Mouse (Mus musculus) erythroblast, embryonic 14.5 days (primary cell): ENCODE data around the gene Dbnl. TPM values are rescaled to one million over a fixed set of nuclear protein-coding genes. Genes with fewer than 3 reads are reported as not detected.

Experiments
- H3K27me3 ChIP-seq: 2 replicates; pipeline ENCODE4 v1.6.1; 2012; ENCODE audit warnings: inconsistent platforms; ENCODE audit not compliant: control insufficient read depth
- H3K36me3 ChIP-seq: 2 replicates; pipeline ENCODE4 v1.6.1; 2012; ENCODE audit warnings: mild to moderate bottlenecking, inconsistent platforms; ENCODE audit not compliant: control insufficient read depth
- H3K4me1 ChIP-seq: 2 replicates; pipeline ENCODE4 v1.6.1; 2012; ENCODE audit warnings: inconsistent platforms; ENCODE audit not compliant: control insufficient read depth
- H3K4me3 ChIP-seq: replicated peaks from 2 replicates; pipeline ENCODE3; 2012; ENCODE audit warnings: moderate library complexity, mild to moderate bottlenecking, inconsistent platforms
- H3K9me3 ChIP-seq: 2 replicates; pipeline ENCODE4 v1.6.1; 2012; ENCODE audit warnings: low read length, inconsistent platforms, mixed read lengths; ENCODE audit not compliant: control insufficient read depth
- GATA1 ChIP-seq: IDR thresholded peaks from 2 replicates; pipeline ENCODE4 v1.6.1; 2012; ENCODE audit warnings: low read length, inconsistent platforms, mixed read lengths
- TAL1 ChIP-seq: IDR thresholded peaks from 3 replicates; pipeline ENCODE4 v1.6.1; 2012; ENCODE audit warnings: low read length, inconsistent platforms, mixed read lengths
- polyA plus RNA-seq: library from polyadenylated mRNA; stranded (reverse); fragments of >175 nt; gene quantifications from 2 replicates; pipeline ENCODE4 v1.2.3, GENCODE M21; 2012

The Dbnl gene
- polyA plus RNA-seq, 1 experiment, result 5.8 TPM

- no peaks in the 10 kb centered on the region for H3K27me3 ChIP-seq
- no peak for TF ChIP-seq GATA1
- no peak for TF ChIP-seq TAL1
- H3K9me3 ChIP-seq, result peaks cover 2% of the 10 kb centered on the region; the same call in 1 of the 2 replicates
- H3K4me3 ChIP-seq, result no peak overlapping the region
- H3K4me1 ChIP-seq, result no peaks in the 10 kb centered on the region
- H3K36me3 ChIP-seq, result no peaks in the 10 kb centered on the region
These were observed 60.5 kb downstream of the Dbnl start for GRCm38 (mm10) chr11:5848741-5849140.

- no peak overlapping the region for H3K4me3 ChIP-seq
- TF ChIP-seq TAL1, result no peak
- no peak for TF ChIP-seq GATA1
- H3K9me3 ChIP-seq, result peaks cover 2% of the 10 kb centered on the region; the same call in 1 of the 2 replicates
- H3K27me3 ChIP-seq, result no peaks in the 10 kb centered on the region
- no peaks in the 10 kb centered on the region for H3K36me3 ChIP-seq
- H3K4me1 ChIP-seq, result no peaks in the 10 kb centered on the region
These were observed 61.0 kb downstream of the Dbnl start for GRCm38 (mm10) chr11:5849316-5849715.

GRCm38 (mm10) chr11:5850452-5850851 lies 62.2 kb downstream of the Dbnl start:
- Histone ChIP-seq H3K36me3 (no peaks in the 10 kb centered on the region), H3K9me3 (peaks cover 2% of the 10 kb centered on the region; the same call in 1 of the 2 replicates), H3K27me3 (no peaks in the 10 kb centered on the region), H3K4me1 (no peaks in the 10 kb centered on the region), H3K4me3 (no peak overlapping the region)
- TF ChIP-seq TAL1, result no peak
- TF ChIP-seq GATA1, result no peak

Other genes with a start within 250 kb of the Dbnl start
- gene Ccdc117, start 246.3 kb upstream of the Dbnl start, polyA plus RNA-seq, result 0.18 and 0.27 TPM in 2 replicates
- not detected in 2 replicates for gene Ankrd36, start 218.8 kb upstream of the Dbnl start, polyA plus RNA-seq
- gene Mrps24, start 72.8 kb upstream of the Dbnl start, polyA plus RNA-seq, result 10.8 and 14.0 TPM in 2 replicates
- 0.40 and 0.51 TPM in 2 replicates for gene Urgcp, start 26.1 kb upstream of the Dbnl start, polyA plus RNA-seq
- gene Pgam2, start 15.2 kb downstream of the Dbnl start, polyA plus RNA-seq, result not detected in 2 replicates
- 0.09 and 0.13 TPM in 2 replicates for gene Polm, start 49.5 kb downstream of the Dbnl start, polyA plus RNA-seq
- 0.02 TPM in 1 of 2 replicates, not detected in the other for gene Aebp1, start 73.5 kb downstream of the Dbnl start, polyA plus RNA-seq
- gene Pold2, start 89.8 kb downstream of the Dbnl start, polyA plus RNA-seq, result 23.0 and 25.9 TPM in 2 replicates
- gene Myl7, start 110.3 kb downstream of the Dbnl start, polyA plus RNA-seq, result 0.56 and 0.86 TPM in 2 replicates
- not detected in 2 replicates for gene Gck, start 161.6 kb downstream of the Dbnl start, polyA plus RNA-seq
- 0.60 and 1.2 TPM in 2 replicates for gene Ykt6, start 167.2 kb downstream of the Dbnl start, polyA plus RNA-seq